Mouse (Mus musculus): ENCODE measurements at regions not wholly inside any gene's neighbourhood (a gene's known extent, or its start where the extent isn't known, plus 50 kb on each side); places are given as distances from the start of the nearest gene placed in this dataset.

- no peak for ATAC-seq (ENCODE audit: insufficient read depth, low FRiP score, low TSS enrichment)
- H3K4me1 ChIP-seq (ENCODE audit: control insufficient read depth, insufficient read depth, low read length) = no peaks in the 10 kb centered on the region
- no peaks in the 10 kb centered on the region for H3K9me3 ChIP-seq (ENCODE audit: control insufficient read depth, low read length)
- no peak overlapping the region for H3K27ac ChIP-seq (ENCODE audit: low read depth, low read length)
- H3K27me3 ChIP-seq (ENCODE audit: control insufficient read depth, insufficient read depth, low read length) = no peaks in the 10 kb centered on the region
- 86% methylated on average over 9 of the region's 10 CpGs for WGBS
- H3K4me2 ChIP-seq (ENCODE audit: low read depth) = no peak overlapping the region
- H3K9ac ChIP-seq (ENCODE audit: low read length) = no peak overlapping the region
- no peak overlapping the region for H3K4me3 ChIP-seq (ENCODE audit: low read depth, low read length)
- H3K36me3 ChIP-seq (ENCODE audit: control insufficient read depth, insufficient read depth, low read length) = no peaks in the 10 kb centered on the region
- DNase-seq (ENCODE audit: low spot score) = no peak
These were observed 143.2 kb downstream of the Qrsl1 start for GRCm38 (mm10) chr10:43758124-43759025.

GRCm38 (mm10) chr10:43759186-43759905 is 142.2 kb downstream of the Qrsl1 start:
- 87% methylated on average over 14 of the region's 14 CpGs for WGBS
- Histone ChIP-seq H3K9me3 (ENCODE audit: control insufficient read depth, low read length) (no peaks in the 10 kb centered on the region), H3K27me3 (ENCODE audit: control insufficient read depth, insufficient read depth, low read length) (no peaks in the 10 kb centered on the region), H3K36me3 (ENCODE audit: control insufficient read depth, insufficient read depth, low read length) (no peaks in the 10 kb centered on the region), H3K4me2 (ENCODE audit: low read depth) (no peak overlapping the region), H3K4me1 (ENCODE audit: control insufficient read depth, insufficient read depth, low read length) (no peaks in the 10 kb centered on the region), H3K4me3 (ENCODE audit: low read depth, low read length) (no peak overlapping the region), H3K9ac (ENCODE audit: low read length) (no peak overlapping the region), H3K27ac (ENCODE audit: low read depth, low read length) (no peak overlapping the region)
- no peak for DNase-seq (ENCODE audit: low spot score)
- ATAC-seq (ENCODE audit: insufficient read depth, low FRiP score, low TSS enrichment) = no peak

- WGBS = 90% methylated on average over 5 of the region's 5 CpGs
- DNase-seq (ENCODE audit: low spot score) = no peak
- no peak overlapping the region for H3K27ac ChIP-seq (ENCODE audit: low read depth, low read length)
- H3K4me1 ChIP-seq (ENCODE audit: control insufficient read depth, insufficient read depth, low read length) = no peaks in the 10 kb centered on the region
- H3K9me3 ChIP-seq (ENCODE audit: control insufficient read depth, low read length) = no peaks in the 10 kb centered on the region
- no peak for ATAC-seq (ENCODE audit: insufficient read depth, low FRiP score, low TSS enrichment)
- H3K9ac ChIP-seq (ENCODE audit: low read length) = no peak overlapping the region
- no peaks in the 10 kb centered on the region for H3K36me3 ChIP-seq (ENCODE audit: control insufficient read depth, insufficient read depth, low read length)
- H3K4me3 ChIP-seq (ENCODE audit: low read depth, low read length) = no peak overlapping the region
- H3K4me2 ChIP-seq (ENCODE audit: low read depth) = no peak overlapping the region
- no peaks in the 10 kb centered on the region for H3K27me3 ChIP-seq (ENCODE audit: control insufficient read depth, insufficient read depth, low read length)
These were observed 141.7 kb downstream of the Qrsl1 start for GRCm38 (mm10) chr10:43759906-43760281.

- WGBS = 86% methylated on average over 6 of the region's 6 CpGs
- no peak overlapping the region for H3K9ac ChIP-seq (ENCODE audit: low read length)
- no peaks in the 10 kb centered on the region for H3K36me3 ChIP-seq (ENCODE audit: control insufficient read depth, insufficient read depth, low read length)
- H3K27ac ChIP-seq (ENCODE audit: low read depth, low read length) = no peak overlapping the region
- no peaks in the 10 kb centered on the region for H3K9me3 ChIP-seq (ENCODE audit: control insufficient read depth, low read length)
- H3K4me2 ChIP-seq (ENCODE audit: low read depth) = no peak overlapping the region
- no peaks in the 10 kb centered on the region for H3K27me3 ChIP-seq (ENCODE audit: control insufficient read depth, insufficient read depth, low read length)
- ATAC-seq (ENCODE audit: insufficient read depth, low FRiP score, low TSS enrichment) (no peak), DNase-seq (ENCODE audit: low spot score) (no peak)
- no peaks in the 10 kb centered on the region for H3K4me1 ChIP-seq (ENCODE audit: control insufficient read depth, insufficient read depth, low read length)
- no peak overlapping the region for H3K4me3 ChIP-seq (ENCODE audit: low read depth, low read length)
These were observed 139.5 kb downstream of the Qrsl1 start for GRCm38 (mm10) chr10:43761979-43762570.

GRCm38 (mm10) chr10:43764581-43764980 is 137.0 kb downstream of the Qrsl1 start:
- WGBS = 88% methylated on average over 3 of the region's 3 CpGs
- no peaks in the 10 kb centered on the region for H3K9me3 ChIP-seq (ENCODE audit: control insufficient read depth, low read length)
- no peaks in the 10 kb centered on the region for H3K4me1 ChIP-seq (ENCODE audit: control insufficient read depth, insufficient read depth, low read length)
- no peak overlapping the region for H3K4me3 ChIP-seq (ENCODE audit: low read depth, low read length)
- no peaks in the 10 kb centered on the region for H3K36me3 ChIP-seq (ENCODE audit: control insufficient read depth, insufficient read depth, low read length)
- no peak overlapping the region for H3K9ac ChIP-seq (ENCODE audit: low read length)
- no peak overlapping the region for H3K27ac ChIP-seq (ENCODE audit: low read depth, low read length)
- DNase-seq (ENCODE audit: low spot score) (no peak), ATAC-seq (ENCODE audit: insufficient read depth, low FRiP score, low TSS enrichment) (no peak)
- H3K27me3 ChIP-seq (ENCODE audit: control insufficient read depth, insufficient read depth, low read length) = no peaks in the 10 kb centered on the region
- H3K4me2 ChIP-seq (ENCODE audit: low read depth) = no peak overlapping the region

- H3K4me1 ChIP-seq (ENCODE audit: control insufficient read depth, insufficient read depth, low read length) = no peaks in the 10 kb centered on the region
- no peak overlapping the region for H3K27ac ChIP-seq (ENCODE audit: low read depth, low read length)
- H3K27me3 ChIP-seq (ENCODE audit: control insufficient read depth, insufficient read depth, low read length) = no peaks in the 10 kb centered on the region
- DNase-seq (ENCODE audit: low spot score) (no peak), ATAC-seq (ENCODE audit: insufficient read depth, low FRiP score, low TSS enrichment) (no peak)
- no peak overlapping the region for H3K9ac ChIP-seq (ENCODE audit: low read length)
- 77% methylated on average over 1 of the region's 1 CpGs for WGBS
- H3K4me2 ChIP-seq (ENCODE audit: low read depth) = no peak overlapping the region
- no peak overlapping the region for H3K4me3 ChIP-seq (ENCODE audit: low read depth, low read length)
- H3K9me3 ChIP-seq (ENCODE audit: control insufficient read depth, low read length) = no peaks in the 10 kb centered on the region
- H3K36me3 ChIP-seq (ENCODE audit: control insufficient read depth, insufficient read depth, low read length) = no peaks in the 10 kb centered on the region
These were observed 136.3 kb downstream of the Qrsl1 start for GRCm38 (mm10) chr10:43765275-43765674.

- ATAC-seq (ENCODE audit: insufficient read depth, low FRiP score, low TSS enrichment) (no peak), DNase-seq (ENCODE audit: low spot score) (no peak)
- Histone ChIP-seq H3K27ac (ENCODE audit: low read depth, low read length) (no peak overlapping the region), H3K36me3 (ENCODE audit: control insufficient read depth, insufficient read depth, low read length) (no peaks in the 10 kb centered on the region), H3K4me3 (ENCODE audit: low read depth, low read length) (no peak overlapping the region), H3K27me3 (ENCODE audit: control insufficient read depth, insufficient read depth, low read length) (no peaks in the 10 kb centered on the region), H3K4me1 (ENCODE audit: control insufficient read depth, insufficient read depth, low read length) (no peaks in the 10 kb centered on the region), H3K9me3 (ENCODE audit: control insufficient read depth, low read length) (no peaks in the 10 kb centered on the region), H3K4me2 (ENCODE audit: low read depth) (no peak overlapping the region), H3K9ac (ENCODE audit: low read length) (no peak overlapping the region)
- WGBS = 78% methylated on average over 11 of the region's 11 CpGs
These were observed 135.6 kb downstream of the Qrsl1 start for GRCm38 (mm10) chr10:43765829-43766486.

- no peaks in the 10 kb centered on the region for H3K27me3 ChIP-seq (ENCODE audit: control insufficient read depth, insufficient read depth, low read length)
- H3K4me3 ChIP-seq (ENCODE audit: low read depth, low read length) = no peak overlapping the region
- ATAC-seq (ENCODE audit: insufficient read depth, low FRiP score, low TSS enrichment) (no peak), DNase-seq (ENCODE audit: low spot score) (no peak)
- no peaks in the 10 kb centered on the region for H3K36me3 ChIP-seq (ENCODE audit: control insufficient read depth, insufficient read depth, low read length)
- H3K4me1 ChIP-seq (ENCODE audit: control insufficient read depth, insufficient read depth, low read length) = no peaks in the 10 kb centered on the region
- no peak overlapping the region for H3K27ac ChIP-seq (ENCODE audit: low read depth, low read length)
- no peaks in the 10 kb centered on the region for H3K9me3 ChIP-seq (ENCODE audit: control insufficient read depth, low read length)
- no peak overlapping the region for H3K4me2 ChIP-seq (ENCODE audit: low read depth)
- no peak overlapping the region for H3K9ac ChIP-seq (ENCODE audit: low read length)
- 89% methylated on average over 16 of the region's 16 CpGs for whole genome bisulfite sequencing
These were observed 133.4 kb downstream of the Qrsl1 start for GRCm38 (mm10) chr10:43767961-43768726.

Data from neural tube, embryonic 11.5 days (tissue).